ENCODE assay signal across 32 mouse cellular contexts in genomic region chr2:129090370-129090769, GRCm38 (mm10). TPM values are rescaled to one million over a fixed set of nuclear protein-coding genes. Genes with fewer than 3 reads are reported as not detected.
A peak's percentile ranks its signal among the peaks of the same experiment; 100 is the strongest.
DNase-seq lines count a peak whose midpoint lies in the region; ATAC-seq lines count a peak whose summit lies in the region.
"Had no signal": no experiment of that assay in that cellular context is flagged by ENCODE, and none has a peak within 500 bp of the region (broad histone marks: within the 10 kb centered on the region; RNA-seq: fewer than 3 reads in every experiment).

No protein-coding gene starts in this region.

- H3K4me1 ChIP-seq in heart, embryonic 13.5 days = peaks cover 5% of the 10 kb centered on the region; the same call in 1 of the 2 replicates
- no peaks in the 10 kb centered on the region for H3K4me1 ChIP-seq in midbrain, embryonic 13.5 days (replicated peaks)
- H3K4me1 ChIP-seq: embryonic facial prominence, embryonic 15.5 days; hindbrain, embryonic 12.5 days; hindbrain, embryonic 15.5 days had no signal

- no peak overlapping the region for H3K4me3 ChIP-seq in heart, embryonic 13.5 days
- no peak overlapping the region for H3K4me3 ChIP-seq in midbrain, embryonic 13.5 days (replicated peaks)
- H3K4me3 ChIP-seq: embryonic facial prominence, embryonic 15.5 days; heart, embryonic 15.5 days; hindbrain, embryonic 12.5 days; hindbrain, embryonic 15.5 days had no signal

- no peak overlapping the region for H3K4me2 ChIP-seq in heart, embryonic 13.5 days
- H3K4me2 ChIP-seq in midbrain, embryonic 13.5 days (replicated peaks) = no peak overlapping the region
- H3K4me2 ChIP-seq: embryonic facial prominence, embryonic 15.5 days; heart, embryonic 15.5 days; hindbrain, embryonic 12.5 days; hindbrain, embryonic 15.5 days had no signal

- peaks cover 69% of the 10 kb centered on the region for H3K36me3 ChIP-seq in heart, embryonic 13.5 days
- peaks cover 89% of the 10 kb centered on the region for H3K36me3 ChIP-seq in midbrain, embryonic 13.5 days
- H3K36me3 ChIP-seq: G1E had no signal

- H3K27ac ChIP-seq in heart, embryonic 13.5 days (replicated peaks) = no peak overlapping the region
- no peak overlapping the region for H3K27ac ChIP-seq in midbrain, embryonic 13.5 days
- H3K27ac ChIP-seq: embryonic facial prominence, embryonic 15.5 days; heart, embryonic 15.5 days; hindbrain, embryonic 12.5 days; hindbrain, embryonic 15.5 days had no signal

- ATAC-seq in frontal cortex, adult (ENCODE audit: low TSS enrichment) = peak; percentile 41
- ATAC-seq in heart, embryonic 13.5 days (ENCODE audit: extremely low read depth, insufficient number of reproducible peaks, low FRiP score, low TSS enrichment) = no peak
- no peak for ATAC-seq in midbrain, embryonic 13.5 days
- ATAC-seq: forebrain, embryonic 14.5 days; forebrain, postnatal 0 days; intestine, postnatal 0 days; Patski had no signal

- H3K9me3 ChIP-seq in heart, embryonic 13.5 days = 0 out of 2 replicates have a peak, but pooled peaks cover 1% of the 10 kb centered on the region
- no peaks in the 10 kb centered on the region for H3K9me3 ChIP-seq in midbrain, embryonic 13.5 days
- H3K9me3 ChIP-seq: embryonic facial prominence, embryonic 15.5 days; heart, embryonic 15.5 days; hindbrain, embryonic 12.5 days; hindbrain, embryonic 15.5 days had no signal

- intact Hi-C loops in heart, postnatal 36 days (cut with DNase I) = no loop called here

- DNase-seq in frontal cortex, postnatal 10 days (ENCODE audit: low spot score in 2 of 2) = no peak
- no peak for DNase-seq in heart, postnatal 36 days
- peak; percentile 43 for DNase-seq in right cerebral cortex, adult 18-20 months
- DNase-seq in right cerebral cortex, postnatal 14 days = no peak
- peak; percentile 55 for DNase-seq in telencephalon, adult 2 months (ENCODE audit: low read depth, low spot score)
- DNase-seq: adrenal gland, postnatal 10 days; adrenal gland, postnatal 36 days; B cell, adult 2 months; cerebellum, adult 11 months; cerebellum, adult 2 months; cerebellum, adult 9-11 months; cerebellum, postnatal 25 days; embryo, embryonic 11 days; forebrain, postnatal 0 days; gastrocnemius, postnatal 10 days; heart, adult 11 months; heart, postnatal 10 days had no signal

- peak overlapping the region; percentile 47; the same call in 1 of the 2 replicates for H3K9ac ChIP-seq in heart, embryonic 13.5 days
- H3K9ac ChIP-seq in midbrain, embryonic 13.5 days (replicated peaks) = no peak overlapping the region
- H3K9ac ChIP-seq: embryonic facial prominence, embryonic 15.5 days; forebrain, postnatal 0 days; heart, embryonic 15.5 days; hindbrain, embryonic 12.5 days; hindbrain, embryonic 15.5 days had no signal

- H3K27me3 ChIP-seq in heart, embryonic 13.5 days (replicated peaks) = no peaks in the 10 kb centered on the region
- no peaks in the 10 kb centered on the region for H3K27me3 ChIP-seq in midbrain, embryonic 13.5 days
- H3K27me3 ChIP-seq: CH12.LX; embryonic facial prominence, embryonic 15.5 days; heart, embryonic 15.5 days; hindbrain, embryonic 12.5 days; hindbrain, embryonic 15.5 days; Patski had no signal

- 44% methylated on average over 4 of the region's 4 CpGs for WGBS in heart, embryonic 13.5 days
- WGBS in midbrain, embryonic 13.5 days = 84% methylated on average over 4 of the region's 4 CpGs

RNA-seq across cellular contexts. Expression of gene Polr1b, which starts 10.4 kb away (rescaled TPM):
- polyA plus RNA-seq in heart, embryonic 13.5 days (2015; fragmentation: Nextera tagmentation; extraction: Ambion mirVana) = 15.4 and 16.7 TPM in 2 replicates
- total RNA-seq in heart, postnatal 36 days (2021) = 10 to 100 TPM; 11.9 to 12.2 TPM
- 18.3 and 20.2 TPM in 2 replicates for polyA plus RNA-seq in midbrain, embryonic 13.5 days (2015; fragmentation: Nextera tagmentation; extraction: Ambion mirVana)

RNA-seq across cellular contexts. Expression of gene Ttl, which starts 24.6 kb away (rescaled TPM):
- 7.4 and 7.5 TPM in 2 replicates for polyA plus RNA-seq in heart, embryonic 13.5 days (2015; fragmentation: Nextera tagmentation; extraction: Ambion mirVana)
- total RNA-seq in heart, postnatal 36 days (2021) = 10 to 100 TPM; 18.8 to 19.9 TPM
- 21.3 and 23.6 TPM in 2 replicates for polyA plus RNA-seq in midbrain, embryonic 13.5 days (2015; fragmentation: Nextera tagmentation; extraction: Ambion mirVana)
- polyA plus RNA-seq: G1E had no signal

RNA-seq across cellular contexts. Expression of gene Chchd5, which starts 39.1 kb away (rescaled TPM):
- 16.6 and 18.3 TPM in 2 replicates for polyA plus RNA-seq in heart, embryonic 13.5 days (2015; fragmentation: Nextera tagmentation; extraction: Ambion mirVana)
- 10 to 100 TPM; 12.4 to 12.5 TPM for total RNA-seq in heart, postnatal 36 days (2021)
- polyA plus RNA-seq in midbrain, embryonic 13.5 days (2015; fragmentation: Nextera tagmentation; extraction: Ambion mirVana) = 29.2 and 30.4 TPM in 2 replicates

RNA-seq across cellular contexts. Expression of gene Vinac1, which starts 42.4 kb away (rescaled TPM):
- polyA plus RNA-seq in heart, embryonic 13.5 days (2015; fragmentation: Nextera tagmentation; extraction: Ambion mirVana) = 0.05 TPM in 1 of 2 replicates, not detected in the other
- not detected for total RNA-seq in heart, postnatal 36 days (2021)
- polyA plus RNA-seq in midbrain, embryonic 13.5 days (2015; fragmentation: Nextera tagmentation; extraction: Ambion mirVana) = 0.70 and 0.81 TPM in 2 replicates
- total RNA-seq: CH12.LX; common myeloid progenitor, adult 5-6 weeks; gastrocnemius, adult 18-20 months; heart, postnatal 10 days; hematopoietic stem cell, adult 5-6 weeks had no signal
- polyA plus RNA-seq: embryonic facial prominence, embryonic 15.5 days; G1E; intestine, postnatal 0 days had no signal

Comparison
In these comparisons a context has a peak if more than half of its experiments do, and no peak if none do; other contexts are left out.
1. DNase-seq: peak in right cerebral cortex, adult 18-20 months (single experiment) and telencephalon, adult 2 months (single experiment); none in frontal cortex, postnatal 10 days (0 of 2), heart, postnatal 36 days (0 of 2) and right cerebral cortex, postnatal 14 days (single experiment).